Mouse (Mus musculus) heart, adult 18-20 months (tissue): ENCODE measurements at regions not wholly inside any gene's neighbourhood (a gene's known extent, or its start where the extent isn't known, plus 50 kb on each side); places are given as distances from the start of the nearest gene placed in this dataset.

Experiments
- DNase-seq, 2 experiments: peaks; one replicate each; pipeline ENCODE4 v3.0.0; 2021 to 2022; ENCODE audit warnings: mixed read lengths in 1 of 2

DNA sequence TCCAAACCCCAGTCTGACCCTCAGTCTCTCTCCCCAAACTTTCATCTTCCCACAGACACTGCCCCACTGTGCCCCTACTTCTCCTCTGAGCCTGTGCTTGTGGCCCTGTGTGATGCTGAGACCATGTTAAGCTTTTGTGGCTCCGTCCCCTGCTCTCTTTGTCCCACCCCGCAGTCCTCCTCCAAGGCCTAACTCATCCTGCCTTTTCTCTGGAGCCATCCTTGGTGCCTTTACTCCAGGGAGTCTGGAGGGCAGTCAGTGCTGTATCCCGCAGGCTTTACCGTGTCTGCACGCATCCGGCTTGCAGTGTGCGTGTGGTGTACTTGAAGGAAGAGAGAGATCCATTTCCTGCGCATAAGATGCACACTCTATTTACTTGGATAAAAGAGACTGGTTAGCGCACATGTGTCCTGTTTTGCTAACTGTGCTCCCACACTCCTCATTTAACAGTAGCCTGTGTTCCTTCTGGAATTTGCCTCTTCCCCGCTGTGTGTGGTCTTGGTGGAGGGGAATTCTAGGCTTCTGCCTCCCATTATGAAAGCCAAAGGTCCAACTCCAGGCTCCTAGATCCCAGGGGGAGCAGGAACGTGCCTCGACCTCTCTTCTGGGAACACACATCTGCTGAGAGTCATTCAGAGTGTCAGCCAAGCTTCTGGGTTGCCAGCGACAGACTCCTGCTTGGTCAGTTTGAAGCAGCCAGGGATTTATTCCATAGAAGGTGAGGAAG, 230.5 kb upstream of the Zmiz1 start:
- DNase-seq = peak; percentile 43 to 61

DNA sequence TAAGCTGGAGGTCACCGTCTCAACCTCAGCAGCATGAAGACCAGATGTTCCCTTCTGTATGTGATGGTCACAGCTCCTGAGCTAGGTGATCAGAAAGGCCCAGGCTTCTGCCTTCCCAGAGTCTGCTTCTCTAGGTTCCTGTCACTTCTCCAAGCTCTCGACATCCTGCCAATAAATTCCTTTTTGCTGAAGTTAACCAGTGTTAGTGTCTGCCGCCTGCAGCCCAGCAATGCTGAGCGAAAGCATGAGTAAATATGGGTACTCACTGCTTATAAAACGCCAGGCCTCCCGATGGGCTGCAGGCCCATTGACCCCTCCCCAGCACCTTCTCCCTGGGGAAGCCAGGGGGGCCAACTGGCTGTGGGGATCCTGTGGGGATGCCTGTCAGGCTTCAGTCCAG, 229.4 kb upstream of the Zmiz1 start:
- DNase-seq = peak; percentile 64 to 70

DNA sequence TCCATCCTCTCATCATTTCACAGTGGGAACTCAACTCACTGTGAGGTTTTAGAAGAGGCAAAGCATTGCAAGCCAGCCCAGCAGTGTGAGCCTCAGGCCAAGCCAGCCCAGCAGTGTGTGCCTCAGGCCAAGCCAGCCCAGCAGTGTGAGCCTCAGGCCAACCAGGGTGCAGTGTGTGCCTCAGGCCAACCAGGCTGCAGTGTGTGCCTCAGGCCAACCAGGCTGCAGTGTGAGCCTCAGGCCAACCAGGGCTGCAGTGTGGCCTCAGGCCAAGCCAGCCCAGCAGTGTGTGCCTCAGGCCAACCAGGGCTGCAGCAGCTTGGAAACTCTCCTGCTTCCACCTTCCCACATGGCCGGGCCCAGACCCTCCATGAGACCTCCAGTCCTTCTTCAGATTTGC, 227.1 kb upstream of the Zmiz1 start:
- DNase-seq = no peak

DNA sequence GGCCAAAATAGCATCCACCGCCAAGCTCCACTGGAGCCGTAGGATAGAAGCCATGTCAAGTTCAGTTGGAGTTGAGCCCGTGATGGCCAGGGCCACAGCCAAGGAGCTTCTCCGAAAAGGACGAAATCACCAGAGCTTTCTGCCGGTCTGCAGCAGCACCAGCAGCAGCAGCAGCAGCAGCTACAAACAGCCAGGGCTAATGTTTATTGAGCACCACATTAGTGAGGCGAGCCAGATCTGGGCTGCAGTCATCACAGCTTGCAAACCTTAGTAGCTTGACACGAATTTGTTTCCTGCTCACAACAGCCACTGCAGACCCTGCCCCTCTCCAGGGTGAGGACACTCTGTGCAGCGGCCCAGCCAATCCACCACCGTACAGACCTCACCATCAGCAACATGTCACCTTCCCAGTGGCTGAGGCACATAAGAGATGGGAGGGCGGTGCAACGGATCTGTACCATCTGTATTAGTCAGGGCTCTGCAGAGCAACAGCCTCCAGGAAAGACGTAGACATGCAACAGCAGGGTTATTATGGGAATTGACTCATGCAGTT, 222.5 kb upstream of the Zmiz1 start:
- DNase-seq = peak; percentile 58 to 62

DNA sequence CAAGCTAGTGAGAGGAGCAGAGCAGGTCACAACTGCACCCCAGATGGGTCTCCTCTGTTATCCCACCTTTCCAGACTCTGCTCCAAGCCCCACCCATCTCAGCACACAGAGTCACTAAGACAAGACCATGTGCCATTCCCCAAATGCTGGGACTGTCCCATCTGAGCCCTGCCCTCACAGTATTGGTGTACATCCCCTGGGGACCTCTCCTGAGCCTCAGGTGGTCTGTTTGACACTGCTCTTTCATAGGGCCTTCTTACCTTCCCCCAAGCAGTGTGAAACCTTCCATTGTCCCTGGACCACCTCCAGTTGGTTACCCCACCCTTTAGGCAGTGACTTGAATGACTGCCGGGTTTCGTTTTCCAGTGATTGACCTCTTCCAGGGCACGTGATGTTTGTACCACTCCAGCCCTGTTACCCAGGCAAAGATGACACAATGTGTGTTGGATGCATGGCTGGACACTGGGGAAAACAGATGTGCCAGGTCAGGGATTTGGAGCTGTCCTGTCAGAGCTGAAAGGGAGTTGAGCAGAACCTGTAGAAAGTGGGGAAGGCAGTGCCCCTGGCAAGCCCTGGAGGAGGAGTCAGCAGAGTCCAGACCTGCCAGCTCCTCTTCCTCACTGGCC, 219.5 kb upstream of the Zmiz1 start:
- no peak for DNase-seq

DNA sequence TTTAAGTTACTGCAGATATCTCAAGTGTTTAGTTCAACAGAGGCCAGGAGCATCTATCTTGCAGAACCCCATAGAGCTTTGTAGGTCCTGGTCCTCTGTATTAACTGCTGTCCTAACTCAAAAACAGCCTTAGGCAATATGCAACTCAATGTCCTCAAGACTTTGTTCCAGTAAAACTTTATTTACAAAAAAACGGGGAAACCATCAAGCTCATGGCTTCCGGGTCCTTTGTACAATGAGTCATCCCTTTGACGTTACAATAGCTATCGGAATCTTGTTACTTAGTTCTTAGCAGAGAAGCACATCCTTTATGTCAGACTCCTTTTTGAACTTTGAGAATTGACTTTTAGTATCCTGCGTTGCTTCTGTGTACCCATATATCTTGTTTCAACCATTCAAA, 216.2 kb upstream of the Zmiz1 start:
- DNase-seq = no peak

DNA sequence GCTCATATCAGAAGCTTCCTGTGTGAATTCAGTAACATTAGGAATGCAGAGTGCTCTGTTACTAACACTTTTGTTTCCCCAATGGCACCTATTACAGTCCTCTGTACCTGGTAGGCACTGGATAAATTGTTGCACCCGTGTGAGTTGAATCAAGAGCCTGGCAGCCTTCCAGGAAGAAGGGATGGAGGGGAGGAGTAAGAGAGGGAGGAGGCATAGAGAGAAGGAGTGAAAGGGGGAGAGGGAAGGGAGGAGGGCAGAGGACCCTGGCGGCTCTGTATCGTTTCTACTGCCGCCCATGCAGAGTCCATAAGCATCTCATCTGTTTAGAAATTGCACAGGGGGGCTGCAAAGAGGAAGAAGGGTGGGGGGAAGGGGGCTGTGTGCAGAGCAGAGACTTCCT, 215.7 kb upstream of the Zmiz1 start:
- DNase-seq = no peak

DNA sequence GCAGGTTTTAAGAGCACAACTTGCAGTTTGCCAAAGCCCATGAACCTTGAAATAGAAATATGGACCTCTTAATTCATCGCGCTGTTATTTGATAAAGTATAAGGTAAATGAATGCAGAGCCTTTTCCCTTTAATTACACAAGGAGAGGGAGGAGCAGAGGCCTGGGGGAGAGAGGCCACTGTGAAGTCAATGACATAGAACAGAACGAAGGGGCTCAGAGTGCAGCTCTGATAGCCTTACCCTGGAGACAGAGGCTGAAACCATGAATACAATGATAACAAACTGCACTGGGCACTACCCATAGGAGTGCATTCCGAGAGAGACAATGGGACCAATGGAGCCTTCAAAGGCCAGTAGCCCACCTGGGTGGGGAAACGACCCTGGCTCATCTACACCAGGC, 215.3 kb upstream of the Zmiz1 start:
- no peak for DNase-seq

DNA sequence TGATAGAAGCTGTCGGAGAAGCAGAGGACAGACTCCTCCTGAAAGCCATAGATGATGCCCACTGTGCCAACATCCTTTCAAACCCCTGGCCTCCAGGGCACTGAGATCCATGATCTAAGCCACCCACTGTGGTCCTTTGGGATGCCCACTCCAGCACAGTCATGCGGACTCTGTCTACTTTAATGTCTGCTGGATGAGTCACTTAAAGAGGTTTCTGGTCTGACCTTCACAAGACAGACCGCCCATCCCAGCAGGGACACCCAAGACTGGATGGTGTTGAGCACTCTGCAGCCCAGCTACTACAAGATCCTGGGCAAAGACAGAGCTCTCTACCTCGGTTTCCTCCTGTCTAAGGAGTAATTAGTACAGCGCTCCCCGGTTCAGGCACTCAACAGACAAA, 214.1 kb upstream of the Zmiz1 start:
- DNase-seq = no peak

DNA sequence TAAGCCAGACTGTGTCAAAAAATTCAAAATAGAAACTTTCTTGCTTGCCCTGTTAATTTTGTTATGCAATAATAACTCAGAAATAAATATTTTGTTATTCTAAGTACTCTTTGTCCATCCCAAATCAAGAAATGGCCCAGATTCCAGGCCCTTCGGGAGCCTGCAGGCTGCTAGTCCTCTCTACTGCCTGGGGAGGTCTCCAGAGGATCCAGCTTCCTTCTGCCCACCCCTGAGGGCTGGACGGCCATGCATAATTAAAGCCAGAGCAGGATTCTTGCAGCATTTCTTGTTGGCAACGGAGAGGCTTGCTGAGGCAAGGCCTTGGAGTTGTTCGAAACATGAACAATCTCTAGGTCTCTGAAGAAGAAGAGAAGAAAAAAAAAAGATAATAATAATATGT, 213.3 kb upstream of the Zmiz1 start:
- DNase-seq = peak; percentile 56 to 83

DNA sequence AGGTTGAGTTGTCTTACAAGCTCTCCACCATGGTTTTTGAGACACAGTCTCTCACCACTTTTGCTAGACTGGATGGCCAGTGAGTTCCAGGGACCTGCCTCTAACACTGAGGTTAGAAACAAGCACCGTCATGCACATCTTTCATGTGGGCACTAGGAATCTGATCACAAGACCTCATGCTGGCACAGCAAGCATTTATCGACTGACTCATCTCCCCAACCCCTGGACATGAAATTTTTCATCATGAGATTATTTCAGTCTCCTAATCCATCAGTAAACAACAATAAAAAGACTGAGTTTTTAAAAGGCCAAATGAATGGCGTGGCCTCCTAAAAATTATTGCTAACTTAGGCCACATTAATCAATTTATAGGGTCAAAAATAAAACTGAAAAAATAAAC, 210.0 kb upstream of the Zmiz1 start:
- no peak for DNase-seq

DNA sequence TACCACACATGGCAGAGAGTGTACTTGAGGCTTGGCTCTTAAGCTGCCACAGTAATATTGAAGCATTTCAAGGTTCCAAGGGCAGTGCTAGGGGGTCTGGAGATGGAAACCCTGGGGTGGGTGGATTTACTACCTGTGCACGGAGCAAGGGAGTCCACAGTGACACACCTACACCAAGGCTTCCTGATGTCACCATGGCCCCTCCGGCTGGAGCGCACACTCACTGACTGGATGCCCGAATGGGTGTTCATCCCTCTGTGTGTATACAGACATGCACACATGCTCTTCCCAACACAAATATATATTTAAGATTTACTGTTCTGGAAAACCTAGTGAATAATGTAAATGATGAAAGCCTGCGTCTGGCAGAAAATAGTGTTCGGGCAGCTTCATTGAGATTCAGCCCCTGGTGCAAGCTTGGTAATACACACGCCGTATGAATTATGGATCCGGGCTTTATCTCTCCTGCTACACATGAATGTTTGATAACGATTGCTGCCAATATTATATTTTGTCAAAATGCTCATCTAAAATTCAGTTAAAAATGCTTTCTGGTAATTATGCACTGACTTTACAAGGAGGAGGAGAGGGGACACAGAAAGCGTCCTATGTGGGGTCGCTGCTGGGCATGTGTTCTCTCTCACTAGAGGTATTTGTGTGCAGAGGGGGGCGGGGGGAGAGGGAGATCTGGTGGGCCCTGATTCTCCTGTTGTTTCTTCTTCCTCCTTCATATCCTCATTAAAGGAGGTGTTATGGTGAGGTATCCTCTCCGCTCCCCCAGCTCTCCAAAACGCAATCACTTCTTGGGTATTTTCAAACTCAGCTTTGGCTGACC, 205.8 kb upstream of the Zmiz1 start:
- no peak for DNase-seq

DNA sequence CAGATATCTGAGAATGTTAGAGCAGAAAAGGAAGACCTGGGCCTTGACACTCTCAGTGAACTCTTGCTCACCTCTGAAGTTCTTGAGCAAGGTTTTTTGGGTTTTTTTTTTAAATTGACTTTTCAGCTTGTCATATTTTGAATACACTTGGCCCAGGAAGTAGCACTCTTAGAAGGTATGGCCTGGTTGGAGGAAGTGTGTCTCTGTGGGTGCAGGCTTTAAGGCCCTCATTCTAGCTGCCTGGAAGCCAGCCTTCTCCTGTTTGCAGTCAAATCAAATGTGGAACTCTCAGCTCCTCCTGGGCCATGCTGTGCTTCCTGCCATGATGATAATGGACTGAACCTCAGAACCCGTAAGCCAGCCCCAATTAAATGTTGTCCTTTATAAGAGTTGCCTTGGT, 195.9 kb upstream of the Zmiz1 start:
- DNase-seq = no peak

DNA sequence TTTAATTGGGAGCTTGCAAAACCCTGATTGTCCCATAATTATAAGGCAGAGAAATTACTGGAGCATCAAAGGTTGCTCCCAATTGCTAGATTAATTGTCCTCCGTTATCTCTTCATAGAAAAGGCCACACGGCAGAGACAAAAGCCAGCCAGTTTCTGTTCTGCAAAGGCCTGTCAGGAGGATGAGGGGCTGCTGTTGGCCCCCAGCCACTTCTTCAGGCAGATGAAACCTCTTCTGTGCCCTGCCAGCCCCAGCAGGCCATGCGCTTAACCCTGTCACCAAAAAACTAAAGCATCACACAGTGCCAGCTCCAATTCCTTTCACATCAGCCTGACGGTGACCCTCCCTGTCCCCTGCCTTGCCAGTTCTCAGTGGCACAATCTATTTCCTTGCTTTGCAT, 192.1 kb upstream of the Zmiz1 start:
- DNase-seq = no peak

DNA sequence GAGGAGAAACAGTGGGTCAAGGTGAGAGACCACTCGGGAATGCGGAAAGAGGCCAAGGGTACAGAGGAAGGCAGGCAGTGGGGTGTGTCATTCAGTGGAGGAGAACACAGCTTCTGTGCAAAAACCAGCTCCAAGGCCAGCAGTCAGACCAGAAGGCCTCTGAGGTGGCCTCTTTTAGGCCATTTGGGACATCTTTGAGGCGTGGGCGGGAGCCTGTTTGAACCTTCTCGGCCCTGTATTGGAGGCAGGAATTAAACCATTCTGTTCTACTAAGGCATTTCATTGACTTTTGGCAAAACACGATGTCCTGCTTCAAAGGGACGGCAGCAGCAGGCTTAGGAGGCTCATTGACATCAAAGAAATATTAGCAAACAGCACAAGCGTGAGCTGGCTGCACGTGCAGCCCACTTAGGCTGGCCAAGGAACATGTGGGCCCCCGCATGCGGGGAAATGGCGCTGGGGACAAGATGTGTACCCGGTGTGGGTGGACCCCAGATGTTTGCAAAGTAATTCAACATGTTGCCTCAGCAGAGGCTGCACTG, 190.8 kb upstream of the Zmiz1 start:
- DNase-seq = peak in 1 of 2 experiments; percentile 34

DNA sequence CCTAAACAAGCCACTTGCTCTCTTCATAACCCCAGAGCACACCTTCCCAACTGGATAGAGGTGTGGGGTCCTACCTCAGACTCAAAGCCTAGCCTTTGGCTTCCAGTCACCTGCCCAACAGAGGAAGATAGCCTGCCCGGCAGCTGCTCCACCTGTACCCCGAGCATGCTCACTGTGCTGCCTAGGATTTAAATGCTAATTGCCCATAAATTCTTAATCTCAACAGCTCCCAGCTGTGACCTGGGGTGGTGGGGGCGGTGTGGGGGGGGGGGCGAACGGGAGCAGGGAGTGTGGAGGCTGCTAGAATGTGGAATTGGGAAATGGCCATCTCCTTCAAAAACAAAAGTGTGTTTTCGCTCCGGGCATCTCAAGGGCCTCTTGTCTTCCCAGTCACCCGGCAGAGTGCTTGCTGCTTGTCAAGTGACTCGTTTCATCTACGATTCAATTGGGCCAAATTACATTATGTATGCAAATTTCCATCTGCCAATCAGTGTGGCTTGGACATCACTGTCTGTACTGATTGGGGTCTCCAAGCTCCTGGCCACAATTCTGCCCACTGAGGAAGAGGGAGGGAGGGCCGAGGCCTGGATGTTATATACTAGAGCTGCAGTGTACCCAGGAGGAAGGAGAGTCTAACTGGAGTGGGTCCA, 188.6 kb upstream of the Zmiz1 start:
- no peak for DNase-seq

DNA sequence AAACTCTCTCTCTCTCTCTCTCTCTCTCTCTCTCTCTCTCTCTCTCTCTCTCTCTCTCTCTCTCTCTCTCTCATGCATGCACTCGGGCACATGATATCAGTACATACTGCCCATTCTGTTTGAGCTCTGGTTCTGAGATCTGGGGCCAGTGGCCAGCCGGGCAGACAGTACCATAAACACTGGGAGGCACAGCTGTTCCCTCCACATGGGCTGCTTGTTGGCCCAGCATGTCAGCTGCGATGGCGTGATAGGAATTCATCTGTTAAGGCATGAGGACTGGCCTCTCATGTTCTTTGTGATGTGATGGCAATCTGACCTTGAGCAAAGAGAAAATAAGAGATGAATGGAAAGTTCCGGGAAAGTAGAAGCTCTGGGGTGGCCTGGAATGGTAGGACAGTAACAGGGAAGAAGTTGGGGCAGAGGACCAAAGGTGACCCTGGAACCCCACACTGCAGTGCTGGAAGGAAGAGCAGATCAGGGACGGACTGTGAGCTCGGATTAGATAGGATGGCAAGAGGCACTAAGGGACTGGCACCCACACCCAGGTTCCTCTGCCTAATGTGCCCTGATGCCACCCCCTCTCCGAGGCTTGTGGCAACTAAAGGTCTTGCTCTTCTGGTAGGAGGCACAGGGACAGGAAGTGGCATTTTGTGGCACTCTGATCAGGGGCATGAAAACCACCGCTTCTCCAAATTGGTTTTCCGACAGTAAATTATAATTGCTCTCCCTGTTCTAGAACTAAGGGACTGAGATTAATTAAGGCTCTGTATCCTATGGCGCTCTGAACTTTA, 186.4 kb upstream of the Zmiz1 start:
- no peak for DNase-seq

DNA sequence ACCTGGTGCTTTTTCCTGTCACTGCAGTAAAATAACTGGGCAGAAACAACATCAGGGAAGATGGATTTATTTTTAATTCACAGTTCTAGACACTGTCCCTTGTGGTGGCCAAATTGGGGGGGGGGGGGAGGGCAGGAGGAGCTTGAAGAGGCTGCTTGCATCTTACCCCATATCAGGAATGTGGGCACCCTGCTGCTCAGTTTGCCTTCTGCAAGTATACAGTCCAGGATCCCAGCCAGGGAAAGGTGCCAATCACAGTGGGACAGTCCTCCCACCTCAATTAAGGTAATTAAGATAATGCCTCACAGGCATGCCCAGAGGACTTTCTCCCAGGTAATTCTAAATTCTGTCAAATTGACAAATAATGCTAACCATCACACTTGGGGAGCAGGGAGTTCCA, 179.2 kb upstream of the Zmiz1 start:
- no peak for DNase-seq

DNA sequence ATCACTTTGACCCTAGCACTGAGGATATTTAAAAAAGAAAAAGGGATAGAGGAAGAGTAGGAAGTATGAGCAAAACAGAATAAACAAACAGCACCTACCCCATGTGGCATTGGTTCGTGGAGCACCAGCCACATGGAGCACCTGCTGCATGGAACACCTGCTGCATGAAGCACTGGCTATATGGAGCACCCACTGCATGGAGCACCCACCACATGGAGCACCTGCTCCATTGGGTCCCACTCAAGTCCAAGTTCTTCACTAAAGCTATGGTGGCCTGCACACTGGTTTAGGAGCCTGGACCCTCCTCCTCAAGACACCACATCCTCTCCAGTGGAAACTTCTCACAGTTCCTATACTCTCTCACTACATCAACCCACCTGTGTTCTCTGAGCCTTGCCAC, 166.4 kb upstream of the Zmiz1 start:
- no peak for DNase-seq

DNA sequence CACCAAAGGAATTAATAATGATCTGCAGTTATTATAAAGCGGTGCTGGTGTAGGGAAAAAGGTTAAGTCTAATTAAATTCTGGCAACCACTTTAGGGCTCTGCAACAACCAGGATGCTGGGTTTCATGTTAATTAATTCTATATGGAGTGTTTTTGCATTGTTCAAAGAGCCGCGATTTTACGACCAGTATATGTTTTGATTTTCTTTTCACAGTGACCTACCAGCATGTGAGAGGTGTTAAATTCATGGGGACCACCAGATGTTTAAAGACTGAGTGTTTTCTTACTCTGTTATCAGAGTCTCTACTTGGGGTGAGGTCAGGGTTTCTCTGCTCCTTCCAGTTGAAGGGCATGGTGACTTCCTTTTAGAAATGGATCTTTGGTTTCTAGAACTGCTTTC, 164.8 kb upstream of the Zmiz1 start:
- no peak for DNase-seq

DNA sequence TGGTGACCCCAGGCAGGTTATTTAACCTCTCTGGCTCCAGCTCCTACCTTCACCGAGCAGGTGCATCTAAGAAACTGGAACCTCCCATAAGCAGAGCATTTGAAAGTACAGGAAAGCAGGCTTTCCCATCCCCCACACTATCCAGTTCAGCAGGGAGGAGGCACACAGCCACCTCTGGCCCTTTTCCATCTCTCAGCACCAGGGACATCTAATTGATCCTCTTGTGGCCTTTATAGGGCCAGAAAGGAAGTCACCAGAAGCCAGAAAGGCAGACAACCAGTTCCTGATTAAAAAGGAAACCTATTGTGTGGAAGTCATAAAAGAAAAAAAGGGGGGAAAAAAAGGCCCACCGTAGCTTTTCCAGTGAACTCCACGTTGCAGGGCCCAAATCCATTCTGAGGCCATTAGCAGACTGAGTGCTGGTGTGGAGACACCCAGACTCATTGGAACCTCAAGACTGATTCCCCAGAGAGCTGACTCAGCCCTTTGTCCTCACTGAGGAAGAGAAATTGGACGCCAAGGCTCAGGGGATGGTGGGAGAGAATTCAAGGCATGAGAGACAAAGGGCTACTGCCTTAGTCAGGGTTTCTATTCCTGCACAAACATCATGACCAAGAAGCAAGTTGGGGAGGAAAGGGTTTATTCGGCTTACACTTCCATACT, 163.2 kb upstream of the Zmiz1 start:
- DNase-seq = peak; percentile 52 to 74
